Comparison of ENCODE assay signal across 39 mouse cellular contexts in genomic region chr9:110935941-110936340, GRCm38 (mm10). TPM values are rescaled to one million over a fixed set of nuclear protein-coding genes. Genes with fewer than 3 reads are reported as not detected.
DNase-seq lines count a peak whose midpoint lies in the region; ATAC-seq and TF ChIP-seq lines count a peak whose summit lies in the region.
"Had no signal": no experiment of that assay in that cellular context is flagged by ENCODE, and none has a peak within 500 bp of the region (broad histone marks: within the 10 kb centered on the region; RNA-seq: fewer than 3 reads in every experiment).

No protein-coding gene starts in this region.

- 0 out of 2 replicates have a peak overlapping the region, but pooled peaks have one; percentile 23 for H3K27ac ChIP-seq in cerebellum, adult 2 months (ENCODE audit: insufficient read depth, low read length)
- no peak overlapping the region for H3K27ac ChIP-seq in heart, embryonic 12.5 days (ENCODE audit: poor library complexity, severe bottlenecking)
- no peak overlapping the region for H3K27ac ChIP-seq in kidney, adult 2 months (ENCODE audit: insufficient read depth, low read depth, low read length)
- H3K27ac ChIP-seq: forebrain, embryonic 13.5 days; intestine, embryonic 15.5 days; limb, embryonic 10.5 days; limb, embryonic 15.5 days; liver, embryonic 13.5 days; stomach, postnatal 0 days had no signal

- H3K4me1 ChIP-seq in cerebellum, adult 2 months (ENCODE audit: control insufficient read depth, insufficient read depth, low read length) = peaks cover 5% of the 10 kb centered on the region
- H3K4me1 ChIP-seq in heart, embryonic 12.5 days (replicated peaks) = no peaks in the 10 kb centered on the region
- no peaks in the 10 kb centered on the region for H3K4me1 ChIP-seq in kidney, adult 2 months (ENCODE audit: control insufficient read depth, insufficient read depth, low read length)
- no peaks in the 10 kb centered on the region for H3K4me1 ChIP-seq in lung, adult 2 months (ENCODE audit: control insufficient read depth, insufficient read depth, low read length)
- H3K4me1 ChIP-seq: forebrain, embryonic 13.5 days; intestine, embryonic 15.5 days; limb, embryonic 10.5 days; limb, embryonic 15.5 days; liver, embryonic 13.5 days had no signal

- DNase-seq in cerebellum, adult 2 months = peak in 1 of 2 experiments; percentile 9
- no peak for DNase-seq in cerebellum, postnatal 36 days
- peak; percentile 57 to 69 for DNase-seq in heart, adult 18-20 months
- peak; percentile 30 for DNase-seq in kidney, adult 2 months
- DNase-seq in kidney, adult 8-10 months = no peak
- peak; percentile 42 for DNase-seq in lung, postnatal 36 days
- no peak for DNase-seq in lung, adult 2 months
- DNase-seq: adrenal gland, adult 2 months; adrenal gland, postnatal 36 days; cerebellum, adult 18-20 months; kidney, postnatal 25 days; liver, embryonic 13.5 days; lung, adult 18-20 months; lung, postnatal 14 days; right cerebral cortex, adult 18-20 months had no signal

- H3K4me3 ChIP-seq in cerebellum, adult 2 months (replicated peaks; ENCODE audit: insufficient read depth, low read depth, low read length) = no peak overlapping the region
- H3K4me3 ChIP-seq in heart, embryonic 12.5 days = no peak overlapping the region
- H3K4me3 ChIP-seq in kidney, adult 2 months (ENCODE audit: insufficient read depth, low read depth, low read length) = no peak overlapping the region
- no peak overlapping the region for H3K4me3 ChIP-seq in lung, adult 2 months (replicated peaks; ENCODE audit: extremely low read depth, low read depth, low read length)
- H3K4me3 ChIP-seq: forebrain, embryonic 13.5 days; intestine, embryonic 15.5 days; limb, embryonic 10.5 days; limb, embryonic 15.5 days; liver, embryonic 13.5 days had no signal

- WGBS in cerebellum, adult 2 months = 50% methylated on average over 7 of the region's 7 CpGs
- WGBS in heart, embryonic 12.5 days = 81% methylated on average over 7 of the region's 7 CpGs
- WGBS in kidney, adult 2 months = 78% methylated on average over 7 of the region's 7 CpGs
- 76% methylated on average over 7 of the region's 7 CpGs for WGBS in lung, adult 2 months

- ATAC-seq in heart, embryonic 12.5 days (ENCODE audit: insufficient number of reproducible peaks, low FRiP score) = no peak
- ATAC-seq: activated CD4-positive, CD25-positive, alpha-beta regulatory T cell, adult 4 months; forebrain, embryonic 13.5 days; hindbrain, embryonic 16.5 days; intestine, embryonic 15.5 days; midbrain, embryonic 16.5 days had no signal

- no peaks in the 10 kb centered on the region for H3K36me3 ChIP-seq in heart, embryonic 12.5 days
- no peaks in the 10 kb centered on the region for H3K36me3 ChIP-seq in kidney, adult 2 months (ENCODE audit: control insufficient read depth, insufficient read depth, low read length)
- H3K36me3 ChIP-seq: intestine, embryonic 15.5 days; limb, embryonic 10.5 days; limb, embryonic 15.5 days; liver, embryonic 13.5 days had no signal

- TF ChIP-seq POLR2A in cerebellum, adult 2 months (IDR thresholded peaks at IDR 0.05; ENCODE audit: borderline replicate concordance, insufficient read depth, low read length) = no peak
- TF ChIP-seq POLR2A in kidney, adult 2 months (IDR thresholded peaks at IDR 0.05; ENCODE audit: low read depth, low read length) = no peak
- no peak for TF ChIP-seq POLR2A in lung, adult 2 months (IDR thresholded peaks at IDR 0.05; ENCODE audit: borderline replicate concordance, extremely low read depth, low read depth, low read length)

- no peaks in the 10 kb centered on the region for H3K27me3 ChIP-seq in cerebellum, adult 2 months (ENCODE audit: control insufficient read depth, insufficient read depth, low read length)
- H3K27me3 ChIP-seq in heart, embryonic 12.5 days (replicated peaks) = no peaks in the 10 kb centered on the region
- no peaks in the 10 kb centered on the region for H3K27me3 ChIP-seq in kidney, adult 2 months (replicated peaks; ENCODE audit: control insufficient read depth, insufficient read depth, low read length)
- H3K27me3 ChIP-seq: CH12.LX; forebrain, embryonic 13.5 days; intestine, embryonic 15.5 days; limb, embryonic 15.5 days; liver, embryonic 13.5 days had no signal

- H3K9ac ChIP-seq in heart, embryonic 12.5 days = no peak overlapping the region
- H3K9ac ChIP-seq: forebrain, embryonic 13.5 days; intestine, embryonic 15.5 days; limb, embryonic 15.5 days; liver, embryonic 13.5 days had no signal

- TF ChIP-seq CTCF in cerebellum, adult 2 months (IDR thresholded peaks at IDR 0.05; ENCODE audit: borderline replicate concordance, insufficient read depth, low read depth, low read length) = no peak
- TF ChIP-seq CTCF in kidney, adult 2 months (conservative IDR thresholded peaks at IDR 0.05; ENCODE audit: insufficient read depth, insufficient read length, low read depth, low read length) = no peak
- TF ChIP-seq CTCF in lung, adult 2 months (IDR thresholded peaks at IDR 0.05; ENCODE audit: insufficient read depth, low read length) = no peak

- no peak overlapping the region for H3K4me2 ChIP-seq in heart, embryonic 12.5 days
- H3K4me2 ChIP-seq: forebrain, embryonic 13.5 days; intestine, embryonic 15.5 days; limb, embryonic 15.5 days; liver, embryonic 13.5 days; midbrain, embryonic 11.5 days had no signal

- H3K9me3 ChIP-seq in heart, embryonic 12.5 days (replicated peaks) = no peaks in the 10 kb centered on the region
- H3K9me3 ChIP-seq: forebrain, embryonic 13.5 days; intestine, embryonic 15.5 days; limb, embryonic 10.5 days; limb, embryonic 15.5 days; liver, embryonic 13.5 days had no signal

RNA-seq across cellular contexts. Expression of gene Tdgf1, which starts 10.0 kb away (rescaled TPM):
- polyA plus RNA-seq in cerebellum, adult 2 months (2012; rRNA removed) = 7.2 and 7.5 TPM in 2 replicates
- total RNA-seq in heart, adult 18-20 months (2021) = not detected
- polyA plus RNA-seq in heart, embryonic 12.5 days (2016; fragmentation: Nextera tagmentation; extraction: Ambion mirVana) = not detected in 2 replicates
- not detected in 2 replicates for polyA plus RNA-seq in kidney, adult 2 months (2012; rRNA removed)
- 0.88 and 1.0 TPM in 2 replicates for polyA plus RNA-seq in lung, adult 2 months (2012; rRNA removed)
- total RNA-seq: adrenal gland, adult 2 months; adrenal gland, postnatal 36 days; CH12.LX; granulocyte monocyte progenitor cell, adult 5-6 weeks; megakaryocyte, adult 5-6 weeks had no signal
- polyA plus RNA-seq: adrenal gland, adult 2 months; brain, embryonic 14.5 days; C2C12; embryonic facial prominence, embryonic 11.5 days; forebrain, embryonic 13.5 days; heart, embryonic 16.5 days; hindbrain, embryonic 11.5 days; intestine, embryonic 15.5 days; kidney, embryonic 14.5 days; limb, embryonic 10.5 days; liver, embryonic 13.5 days; midbrain, embryonic 11.5 days; midbrain, embryonic 16.5 days; neural tube, embryonic 11.5 days; stomach, postnatal 0 days had no signal

RNA-seq across cellular contexts. Expression of gene Lrrc2, which starts 15.4 kb away (rescaled TPM):
- polyA plus RNA-seq in cerebellum, adult 2 months (2012; rRNA removed) = 3.2 and 3.5 TPM in 2 replicates
- 100 to 1,000 TPM; 239 to 298 TPM for total RNA-seq in heart, adult 18-20 months (2021)
- polyA plus RNA-seq in heart, embryonic 12.5 days (2016; fragmentation: Nextera tagmentation; extraction: Ambion mirVana) = 1.3 and 1.5 TPM in 2 replicates
- polyA plus RNA-seq in kidney, adult 2 months (2012; rRNA removed) = 0.05 and 0.56 TPM in 2 replicates
- polyA plus RNA-seq in lung, adult 2 months (2012; rRNA removed) = 0.38 and 0.84 TPM in 2 replicates
- total RNA-seq: neutrophil, adult 5-6 weeks had no signal

RNA-seq across cellular contexts. Expression of gene Fam240a, which starts 19.3 kb away (rescaled TPM):
- polyA plus RNA-seq in cerebellum, adult 2 months (2012; rRNA removed) = not detected in 2 replicates
- not detected for total RNA-seq in heart, adult 18-20 months (2021)
- not detected in 2 replicates for polyA plus RNA-seq in heart, embryonic 12.5 days (2016; fragmentation: Nextera tagmentation; extraction: Ambion mirVana)
- polyA plus RNA-seq in kidney, adult 2 months (2012; rRNA removed) = not detected in 2 replicates
- not detected in 2 replicates for polyA plus RNA-seq in lung, adult 2 months (2012; rRNA removed)
- total RNA-seq: adrenal gland, adult 2 months; adrenal gland, postnatal 36 days; CH12.LX; granulocyte monocyte progenitor cell, adult 5-6 weeks; layer of hippocampus, adult 18-20 months; layer of hippocampus, postnatal 25 days; left cerebral cortex, postnatal 10 days; megakaryocyte, adult 5-6 weeks had no signal
- polyA plus RNA-seq: adrenal gland, adult 2 months; brain, embryonic 14.5 days; C2C12; embryonic facial prominence, embryonic 11.5 days; forebrain, embryonic 13.5 days; heart, embryonic 16.5 days; hindbrain, embryonic 11.5 days; hindbrain, embryonic 16.5 days; intestine, embryonic 15.5 days; kidney, embryonic 14.5 days; limb, embryonic 10.5 days; limb, embryonic 15.5 days; liver, embryonic 13.5 days; midbrain, embryonic 11.5 days; midbrain, embryonic 16.5 days; neural tube, embryonic 11.5 days; stomach, postnatal 0 days had no signal

RNA-seq across cellular contexts. Expression of gene Rtp3, which starts 54.4 kb away (rescaled TPM):
- 0.34 and 0.63 TPM in 2 replicates for polyA plus RNA-seq in cerebellum, adult 2 months (2012; rRNA removed)
- 1 to 10 TPM; 2.9 to 3.8 TPM for total RNA-seq in heart, adult 18-20 months (2021)
- 0.09 TPM in 1 of 2 replicates, not detected in the other for polyA plus RNA-seq in heart, embryonic 12.5 days (2016; fragmentation: Nextera tagmentation; extraction: Ambion mirVana)
- 9.8 and 11.4 TPM in 2 replicates for polyA plus RNA-seq in kidney, adult 2 months (2012; rRNA removed)
- 26.7 and 29.0 TPM in 2 replicates for polyA plus RNA-seq in lung, adult 2 months (2012; rRNA removed)
- total RNA-seq: CH12.LX; granulocyte monocyte progenitor cell, adult 5-6 weeks; megakaryocyte, adult 5-6 weeks; neutrophil, adult 5-6 weeks had no signal
- polyA plus RNA-seq: activated CD4-positive, CD25-positive, alpha-beta regulatory T cell, adult 4 months; C2C12; forebrain, embryonic 13.5 days; hindbrain, embryonic 11.5 days; hindbrain, embryonic 16.5 days; limb, embryonic 10.5 days; limb, embryonic 15.5 days; neural tube, embryonic 11.5 days; stomach, postnatal 0 days had no signal

RNA-seq across cellular contexts. Expression of gene Tmie, which starts 56.0 kb away (rescaled TPM):
- 3.7 and 4.4 TPM in 2 replicates for polyA plus RNA-seq in cerebellum, adult 2 months (2012; rRNA removed)
- 1 to 10 TPM; 1.5 to 2.1 TPM for total RNA-seq in heart, adult 18-20 months (2021)
- polyA plus RNA-seq in heart, embryonic 12.5 days (2016; fragmentation: Nextera tagmentation; extraction: Ambion mirVana) = 0.06 and 0.65 TPM in 2 replicates
- 7.9 and 9.5 TPM in 2 replicates for polyA plus RNA-seq in kidney, adult 2 months (2012; rRNA removed)
- 4.1 and 4.3 TPM in 2 replicates for polyA plus RNA-seq in lung, adult 2 months (2012; rRNA removed)
- total RNA-seq: CH12.LX; granulocyte monocyte progenitor cell, adult 5-6 weeks; megakaryocyte, adult 5-6 weeks had no signal
- polyA plus RNA-seq: C2C12 had no signal

Comparison
In these comparisons a context has a peak if more than half of its experiments do, and no peak if none do; other contexts are left out.
1. DNase-seq: peak in heart, adult 18-20 months (2 of 2), kidney, adult 2 months (single experiment) and lung, postnatal 36 days (single experiment); none in cerebellum, postnatal 36 days (0 of 2), kidney, adult 8-10 months (0 of 2) and lung, adult 2 months (single experiment).